In genomic region chr10:118976447-118976846, GRCm38 (mm10) we compare ENCODE assay signal across 26 mouse cellular contexts.
DNase-seq lines count a peak whose midpoint lies in the region; ATAC-seq lines count a peak whose summit lies in the region.
"Had no signal": no experiment of that assay in that cellular context is flagged by ENCODE, and none has a peak within 500 bp of the region (broad histone marks: within the 10 kb centered on the region; RNA-seq: fewer than 3 reads in every experiment).

No protein-coding gene starts in this region.

- H3K9ac ChIP-seq in neural tube, embryonic 12.5 days = no peak overlapping the region
- H3K9ac ChIP-seq in neural tube, embryonic 15.5 days (replicated peaks) = no peak overlapping the region
- H3K9ac ChIP-seq: forebrain, postnatal 0 days; hindbrain, embryonic 15.5 days; kidney, embryonic 15.5 days; limb, embryonic 15.5 days; liver, embryonic 14.5 days; lung, embryonic 14.5 days had no signal

- H3K27me3 ChIP-seq in neural tube, embryonic 12.5 days (replicated peaks) = no peaks in the 10 kb centered on the region
- 0 out of 2 replicates have a peak, but pooled peaks cover 5% of the 10 kb centered on the region for H3K27me3 ChIP-seq in neural tube, embryonic 15.5 days (replicated peaks)
- H3K27me3 ChIP-seq: kidney, embryonic 15.5 days; limb, embryonic 15.5 days had no signal

- H3K4me3 ChIP-seq in neural tube, embryonic 12.5 days = no peak overlapping the region
- H3K4me3 ChIP-seq in neural tube, embryonic 15.5 days (replicated peaks) = no peak overlapping the region
- H3K4me3 ChIP-seq: erythroblast, embryonic 14.5 days; hindbrain, embryonic 15.5 days; kidney, embryonic 15.5 days; limb, embryonic 10.5 days; limb, embryonic 15.5 days had no signal

- 74% methylated on average over 10 of the region's 10 CpGs for WGBS in neural tube, embryonic 12.5 days
- 63% methylated on average over 10 of the region's 10 CpGs for WGBS in neural tube, embryonic 15.5 days

- ATAC-seq in neural tube, embryonic 12.5 days (ENCODE audit: low FRiP score, low read depth) = peak; percentile 50
- no peak for ATAC-seq in neural tube, embryonic 15.5 days (ENCODE audit: low FRiP score)
- ATAC-seq: forebrain, postnatal 0 days had no signal

- peaks cover 12% of the 10 kb centered on the region; the same call in 1 of the 2 replicates for H3K4me1 ChIP-seq in neural tube, embryonic 12.5 days
- H3K4me1 ChIP-seq in neural tube, embryonic 15.5 days = peaks cover 12% of the 10 kb centered on the region

- H3K36me3 ChIP-seq in neural tube, embryonic 12.5 days = no peaks in the 10 kb centered on the region
- H3K36me3 ChIP-seq in neural tube, embryonic 15.5 days = no peaks in the 10 kb centered on the region
- H3K36me3 ChIP-seq: G1E; hindbrain, embryonic 15.5 days; kidney, embryonic 15.5 days; limb, embryonic 10.5 days; limb, embryonic 15.5 days had no signal

- no peak overlapping the region for H3K27ac ChIP-seq in neural tube, embryonic 12.5 days
- H3K27ac ChIP-seq in neural tube, embryonic 15.5 days (replicated peaks) = 0 out of 2 replicates have a peak overlapping the region, but pooled peaks have one; percentile 18
- H3K27ac ChIP-seq: hindbrain, embryonic 15.5 days; kidney, embryonic 15.5 days; limb, embryonic 10.5 days; limb, embryonic 15.5 days; liver, embryonic 14.5 days had no signal

- H3K4me2 ChIP-seq in neural tube, embryonic 12.5 days (replicated peaks) = no peak overlapping the region
- no peak overlapping the region for H3K4me2 ChIP-seq in neural tube, embryonic 15.5 days
- H3K4me2 ChIP-seq: heart, embryonic 11.5 days; hindbrain, embryonic 15.5 days; kidney, embryonic 15.5 days; limb, embryonic 15.5 days; lung, embryonic 14.5 days had no signal

- no peaks in the 10 kb centered on the region for H3K9me3 ChIP-seq in neural tube, embryonic 12.5 days
- no peaks in the 10 kb centered on the region for H3K9me3 ChIP-seq in neural tube, embryonic 15.5 days (replicated peaks)
- H3K9me3 ChIP-seq: G1E; hindbrain, embryonic 15.5 days; kidney, embryonic 15.5 days; limb, embryonic 10.5 days; limb, embryonic 15.5 days had no signal

- DNase-seq in heart, adult 11 months = peak; percentile 72
- no peak for DNase-seq in heart, adult 9 months (ENCODE audit: low spot score in 2 of 2)
- no peak for DNase-seq in neural tube, embryonic 10.5 days (ENCODE audit: extremely low spot score, low spot score)
- DNase-seq in frontal cortex, postnatal 36 days (ENCODE audit: low spot score in 2 of 2) = no peak
- no peak for DNase-seq in adrenal gland, postnatal 4 days (ENCODE audit: low spot score in 2 of 2)
- DNase-seq: adrenal gland, postnatal 14 days; cerebellum, adult 2 months; forebrain, postnatal 0 days; gastrocnemius, postnatal 10 days; heart, postnatal 36 days; kidney, adult 18-20 months; layer of hippocampus, postnatal 36 days; lung, embryonic 14.5 days; lung, postnatal 14 days; midbrain, embryonic 14.5 days; right cerebral cortex, postnatal 25 days had no signal
